Mouse (Mus musculus): ENCODE data around the gene Prkar1b. TPM values are rescaled to one million over a fixed set of nuclear protein-coding genes. Genes with fewer than 3 reads are reported as not detected.

Gene Prkar1b
- total RNA-seq, 2 experiments from 2014 or later, result 1.1 to 2.1 TPM

GRCm38 (mm10) chr5:139114876-139115275 is 34.9 kb downstream of the Prkar1b start:
- intact Hi-C loops (cut with DNase I; ENCODE audit: low total_unique reads), result no loop called here
- no peak for DNase-seq

GRCm38 (mm10) chr5:139112418-139112817 is 37.4 kb downstream of the Prkar1b start:
- no peak for DNase-seq
- intact Hi-C loops (cut with DNase I; ENCODE audit: low total_unique reads), result no loop called here

GRCm38 (mm10) chr5:139111991-139112390 is 37.8 kb downstream of the Prkar1b start:
- no peak for DNase-seq
- intact Hi-C loops (cut with DNase I; ENCODE audit: low total_unique reads), result no loop called here

- DNase-seq, result no peak
- intact Hi-C loops (cut with DNase I; ENCODE audit: low total_unique reads), result no loop called here
Measured at GRCm38 (mm10) chr5:139110140-139110855, 39.5 kb downstream of the Prkar1b start.

GRCm38 (mm10) chr5:139107815-139108214 is 42.0 kb downstream of the Prkar1b start:
- DNase-seq, result no peak
- intact Hi-C loops (cut with DNase I; ENCODE audit: low total_unique reads), result no loop called here

- DNase-seq, result peak; percentile 16
Measured at GRCm38 (mm10) chr5:139101783-139102182, 48.0 kb downstream of the Prkar1b start.

GRCm38 (mm10) chr5:139098991-139099972 is 50.5 kb downstream of the Prkar1b start:
- DNase-seq, result peak; percentile 38
- intact Hi-C loops (cut with DNase I; ENCODE audit: low total_unique reads), result no loop called here

More at GRCm38 (mm10) chr5:139101783-139102182, 48.0 kb downstream of the Prkar1b start:
- intact Hi-C loops (cut with DNase I; ENCODE audit: low total_unique reads), result no loop called here

GRCm38 (mm10) chr5:139095297-139096110 is 54.3 kb downstream of the Prkar1b start:
- intact Hi-C loops (cut with DNase I; ENCODE audit: low total_unique reads), result no loop called here
- DNase-seq, result no peak

GRCm38 (mm10) chr5:139093534-139093933 is 56.3 kb downstream of the Prkar1b start:
- DNase-seq, result no peak
- intact Hi-C loops (cut with DNase I; ENCODE audit: low total_unique reads), result no loop called here

GRCm38 (mm10) chr5:139091713-139092112 is 58.1 kb downstream of the Prkar1b start:
- no peak for DNase-seq
- intact Hi-C loops (cut with DNase I; ENCODE audit: low total_unique reads), result no loop called here

GRCm38 (mm10) chr5:139090162-139090561 is 59.6 kb downstream of the Prkar1b start:
- no peak for DNase-seq
- intact Hi-C loops (cut with DNase I; ENCODE audit: low total_unique reads), result no loop called here

GRCm38 (mm10) chr5:139088173-139088572 is 61.6 kb downstream of the Prkar1b start:
- no peak for DNase-seq
- intact Hi-C loops (cut with DNase I; ENCODE audit: low total_unique reads), result loop anchor here (5.0 kb wide), 1 partner anchor 89 kb away; no protein-coding TSS in a partner anchor

GRCm38 (mm10) chr5:139084831-139085519 is 64.8 kb downstream of the Prkar1b start:
- peak; percentile 66 for DNase-seq
- intact Hi-C loops (cut with DNase I; ENCODE audit: low total_unique reads), result loop anchor here (5.0 kb wide), 1 partner anchor 92 kb away; no protein-coding TSS in a partner anchor

- intact Hi-C loops (cut with DNase I; ENCODE audit: low total_unique reads), result no loop called here
Measured at GRCm38 (mm10) chr5:139084302-139084701, 65.5 kb downstream of the Prkar1b start.

GRCm38 (mm10) chr5:139083841-139084240 is 66.0 kb downstream of the Prkar1b start:
- intact Hi-C loops (cut with DNase I; ENCODE audit: low total_unique reads), result loop anchor here (2.0 kb wide), 1 partner anchor 237 kb away; no protein-coding TSS in a partner anchor
- DNase-seq, result no peak

More at GRCm38 (mm10) chr5:139084302-139084701, 65.5 kb downstream of the Prkar1b start:
- no peak for DNase-seq

- intact Hi-C loops (cut with DNase I; ENCODE audit: low total_unique reads), result no loop called here
- no peak for DNase-seq
Measured at GRCm38 (mm10) chr5:139081370-139081769, 68.4 kb downstream of the Prkar1b start.

- intact Hi-C loops (cut with DNase I; ENCODE audit: low total_unique reads), result loop anchor here (5.0 kb wide), 1 partner anchor 104 kb away; no protein-coding TSS in a partner anchor
- DNase-seq, result no peak
Measured at GRCm38 (mm10) chr5:139078156-139078462, 71.7 kb downstream of the Prkar1b start.

GRCm38 (mm10) chr5:139077311-139078155 is 72.3 kb downstream of the Prkar1b start:
- DNase-seq, result peak; percentile 26
- intact Hi-C loops (cut with DNase I; ENCODE audit: low total_unique reads), result loop anchor here (5.0 kb wide), 1 partner anchor 105 kb away; no protein-coding TSS in a partner anchor

Measured in gastrocnemius, postnatal 14 days (tissue).